Mouse (Mus musculus) heart, postnatal 0 days (tissue): ENCODE data around the gene Acrbp. TPM values are rescaled to one million over a fixed set of nuclear protein-coding genes. Genes with fewer than 3 reads are reported as not detected.
"Not testable (repeated sequence)": the region's sequence is repeated elsewhere in the genome, so short reads cannot be mapped to it uniquely, and the experiment has no call there.

Experiments
- ATAC-seq: fragments of 200-750 bp; cut with Nextera tagmentation; 2 replicates; pipeline ENCODE4 v1.8.0; 2017; ENCODE audit warnings: low read depth, moderate number of reproducible peaks, moderate library complexity; ENCODE audit not compliant: insufficient read depth
- DNase-seq: peaks from one replicate; pipeline ENCODE4 v3.0.0-alpha.2; 2016; ENCODE audit warnings: low spot score
- H3K27ac ChIP-seq: fragments of 300-500 bp; sonication (generic); 2 replicates; pipeline ENCODE4 v1.5.1; 2014; ENCODE audit warnings: low read depth, mild to moderate bottlenecking
- H3K27me3 ChIP-seq: fragments of 300-500 bp; sonication (generic); 2 replicates; pipeline ENCODE4 v1.6.1; 2014; ENCODE audit warnings: low read length, mixed read lengths; ENCODE audit not compliant: control insufficient read depth, insufficient read depth
- H3K36me3 ChIP-seq: fragments of 300-500 bp; sonication (generic); replicated peaks from 2 replicates; pipeline ENCODE4 v1.6.1; 2014; ENCODE audit warnings: low read length, mixed read lengths; ENCODE audit not compliant: control insufficient read depth, insufficient read depth
- H3K4me1 ChIP-seq: fragments of 300-500 bp; sonication (generic); 2 replicates; pipeline ENCODE4 v1.6.1; 2014; ENCODE audit warnings: antibody characterized with exemption; ENCODE audit not compliant: control insufficient read depth, insufficient read depth
- H3K4me2 ChIP-seq: fragments of 300-500 bp; sonication (generic); 2 replicates; pipeline ENCODE4 v1.6.1; 2014; ENCODE audit warnings: low read depth, mild to moderate bottlenecking, low read length, moderate library complexity
- H3K4me3 ChIP-seq: fragments of 300-500 bp; sonication (generic); 2 replicates; pipeline ENCODE4 v1.5.1; 2014; ENCODE audit warnings: low read depth, low read length
- H3K9ac ChIP-seq: fragments of 300-500 bp; sonication (generic); replicated peaks from 2 replicates; pipeline ENCODE4 v1.6.1; 2014; ENCODE audit warnings: low read depth, low read length, mixed read lengths
- H3K9me3 ChIP-seq: fragments of 300-500 bp; sonication (generic); replicated peaks from 2 replicates; pipeline ENCODE4 v1.6.1; 2016; ENCODE audit warnings: low read length; ENCODE audit not compliant: control insufficient read depth
- CTCF ChIP-seq: IDR thresholded peaks from 2 replicates; pipeline ENCODE4 v1.5.1; 2016; ENCODE audit warnings: antibody characterized with exemption, control low read depth, low read depth
- EP300 ChIP-seq: IDR thresholded peaks from 2 replicates; pipeline ENCODE4 v1.6.1; 2016; ENCODE audit warnings: antibody characterized with exemption, low read depth
- WGBS: fragments of 180-500 bp; shearing (Covaris S2); extraction: QIAGEN DNeasy Blood & Tissue Kit; methylation state at CpG from one replicate; pipeline ENCODE4 v1.1.7; 2014; 5-methylcytosine and 5-hydroxymethylcytosine counted together
- polyA plus RNA-seq: library from polyadenylated mRNA; unstranded; fragments of >200 nt; fragmentation: Nextera tagmentation; extraction: Ambion mirVana; gene quantifications from 2 replicates; pipeline ENCODE4 v1.2.1, GENCODE M21; 2015
- total RNA-seq: library from RNA; depleted of rRNA; stranded (reverse); fragments of >200 nt; gene quantifications from 2 replicates; pipeline ENCODE4 v1.2.3, GENCODE M21; 2014; ENCODE audit warnings: low replicate concordance

Gene Acrbp
- total and polyA plus RNA-seq, 2 experiments from 2014 or later: 2.6 to 2.7 TPM

- under 1% methylated on average over 49 of the region's 78 CpGs for WGBS
- Histone ChIP-seq H3K27ac (peak overlapping the region; percentile 99), H3K4me2 (peak overlapping the region; percentile 77), H3K4me3 (peak overlapping the region; percentile 94), H3K4me1 (peaks cover 17% of the 10 kb centered on the region), H3K9ac (peak overlapping the region; percentile 94), H3K27me3 (no peaks in the 10 kb centered on the region), H3K9me3 (no peaks in the 10 kb centered on the region), H3K36me3 (peaks cover 30% of the 10 kb centered on the region)
- DNase-seq (peak; percentile 77), ATAC-seq (peak; percentile 81)
- TF ChIP-seq CTCF: no peak
- peak; percentile 23; the same call in 1 of the 2 replicates for TF ChIP-seq EP300
Measured at GRCm38 (mm10) chr6:125009181-125010073, 40.1 kb upstream of the Acrbp start.

DNA sequence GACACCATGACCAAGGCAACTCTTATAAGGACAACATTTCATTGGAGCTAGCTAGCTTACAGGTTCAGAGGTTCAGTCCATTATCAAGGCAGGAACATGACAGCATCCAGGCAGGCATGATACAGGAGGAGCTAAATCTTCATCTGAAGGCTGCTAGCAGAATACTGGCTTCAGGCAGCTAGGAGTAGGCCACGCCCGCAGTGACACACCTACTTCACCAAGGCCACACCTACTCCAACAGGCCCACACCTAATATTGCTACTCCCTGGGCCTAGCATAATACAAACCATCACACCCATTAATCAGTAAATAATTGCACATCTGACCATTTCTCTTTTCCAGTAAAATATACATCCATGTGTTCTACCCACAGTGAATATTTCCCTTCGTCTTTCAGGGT lies 31.8 kb upstream of the Acrbp start:
- Histone ChIP-seq H3K4me3 (no peak overlapping the region), H3K4me1 (no peaks in the 10 kb centered on the region), H3K36me3 (peaks cover 70% of the 10 kb centered on the region), H3K4me2 (no peak overlapping the region), H3K27me3 (no peaks in the 10 kb centered on the region), H3K9me3 (no peaks in the 10 kb centered on the region), H3K9ac (no peak overlapping the region), H3K27ac (no peak overlapping the region)
- TF ChIP-seq EP300: no peak
- no peak for TF ChIP-seq CTCF
- ATAC-seq (no peak), DNase-seq (no peak)
- 96% methylated on average over 3 of the region's 3 CpGs for WGBS

- WGBS: 35% methylated on average over 7 of the region's 9 CpGs
Measured at GRCm38 (mm10) chr6:125030532-125030931, 19.0 kb upstream of the Acrbp start.

DNA sequence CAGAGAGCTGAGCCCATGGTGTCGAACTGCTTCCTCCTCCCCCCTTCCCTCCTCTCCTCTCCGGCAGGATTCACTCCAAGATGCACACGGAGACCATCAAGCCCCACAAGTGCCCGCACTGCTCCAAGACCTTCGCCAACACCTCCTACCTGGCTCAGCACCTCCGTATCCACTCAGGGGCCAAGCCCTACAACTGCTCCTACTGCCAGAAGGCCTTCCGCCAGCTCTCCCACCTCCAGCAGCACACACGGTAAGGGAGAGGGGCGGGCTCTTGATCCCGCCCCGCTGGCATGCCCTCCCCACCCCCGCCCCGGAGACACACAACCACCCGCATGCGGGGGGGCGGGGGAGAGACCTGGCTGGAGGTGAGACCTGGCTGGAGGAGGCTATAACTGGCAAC lies 17.9 kb upstream of the Acrbp start:
- H3K4me1 ChIP-seq: no peaks in the 10 kb centered on the region
- H3K4me3 ChIP-seq: no peak overlapping the region
- H3K27ac ChIP-seq: no peak overlapping the region
- H3K36me3 ChIP-seq: peaks cover 69% of the 10 kb centered on the region
- H3K9ac ChIP-seq: no peak overlapping the region
- no peak for TF ChIP-seq EP300
- TF ChIP-seq CTCF: no peak
- ATAC-seq: no peak
- no peak overlapping the region for H3K4me2 ChIP-seq
- DNase-seq: no peak
- WGBS: 85% methylated on average over 16 of the region's 16 CpGs
- no peaks in the 10 kb centered on the region for H3K9me3 ChIP-seq
- no peaks in the 10 kb centered on the region for H3K27me3 ChIP-seq

More at GRCm38 (mm10) chr6:125030532-125030931, 19.0 kb upstream of the Acrbp start:
- not testable (repeated sequence) for H3K4me1 ChIP-seq, H3K9ac ChIP-seq, H3K27me3 ChIP-seq, ATAC-seq, H3K4me3 ChIP-seq, H3K27ac ChIP-seq, H3K9me3 ChIP-seq, DNase-seq, H3K4me2 ChIP-seq
- TF ChIP-seq CTCF: peak; percentile 98
- peaks cover 69% of the 10 kb centered on the region for H3K36me3 ChIP-seq

DNA sequence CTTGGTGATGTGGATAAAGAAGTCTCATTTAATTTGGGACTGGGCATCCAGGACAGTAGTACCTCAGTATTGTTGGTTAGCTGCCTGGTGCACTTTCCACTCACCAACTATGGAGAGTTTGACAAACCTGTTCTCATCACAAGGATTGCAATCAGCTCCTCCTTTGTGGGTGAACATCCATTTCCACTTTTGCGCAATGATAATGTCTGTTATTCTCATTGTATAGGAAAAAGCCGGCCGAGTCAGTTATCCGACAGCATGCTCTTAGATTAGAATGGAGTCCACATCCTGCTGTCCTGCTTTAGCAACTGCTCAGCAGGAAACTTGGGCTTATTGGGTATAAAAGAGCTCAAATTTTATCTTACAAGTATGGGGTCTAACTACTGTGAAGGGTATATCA lies 10.8 kb upstream of the Acrbp start:
- Histone ChIP-seq H3K4me3 (peak overlapping the region; percentile 75), H3K36me3 (peaks cover 31% of the 10 kb centered on the region), H3K9ac (no peak overlapping the region), H3K9me3 (no peaks in the 10 kb centered on the region), H3K27ac (no peak overlapping the region), H3K27me3 (no peaks in the 10 kb centered on the region), H3K4me1 (peaks cover 13% of the 10 kb centered on the region), H3K4me2 (peak overlapping the region; percentile 88)
- DNase-seq (no peak), ATAC-seq (no peak)
- TF ChIP-seq EP300 (no peak), CTCF (no peak)
- 77% methylated on average over 4 of the region's 4 CpGs for WGBS
